Mouse (Mus musculus): ENCODE data around the gene Ankrd34c.

DNA sequence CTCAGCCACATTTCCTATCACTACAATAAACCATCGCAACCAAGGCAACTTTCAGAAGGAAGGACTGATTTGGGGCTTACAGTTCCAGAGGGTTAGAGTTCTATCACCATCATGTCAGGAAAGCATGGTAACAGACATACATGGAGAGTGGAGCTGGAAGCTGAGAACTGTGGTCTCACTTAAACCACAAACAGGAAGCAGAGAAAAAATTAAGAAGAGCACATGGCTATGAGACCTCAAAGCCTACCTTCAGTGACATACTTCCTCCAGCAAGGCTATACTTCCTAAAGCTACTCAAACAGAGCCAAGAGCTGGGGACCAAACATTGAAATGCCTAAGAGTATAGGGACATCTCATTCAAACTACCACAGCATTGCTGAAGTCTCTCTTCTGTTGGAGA, 20.3 kb upstream of the Ankrd34c start:
- no peak for TF ChIP-seq CTCF (conservative IDR thresholded peaks at IDR 0.05; ENCODE audit: insufficient read depth, insufficient read length, low read depth, low read length)
- no peak for TF ChIP-seq POLR2A (IDR thresholded peaks at IDR 0.05; ENCODE audit: low read depth, low read length)
